Mouse (Mus musculus) hindbrain, postnatal 0 days (tissue): Measurements from ENCODE around the gene Slamf9. TPM values are rescaled to one million over a fixed set of nuclear protein-coding genes. Genes with fewer than 3 reads are reported as not detected.

Experiments used
- ATAC-seq: fragments of 200-750 bp; cut with Nextera tagmentation; 2 replicates; pipeline ENCODE4 v1.8.0; 2017; ENCODE audit warnings: mild to moderate bottlenecking, moderate TSS enrichment, moderate library complexity
- DNase-seq: peaks from one replicate; pipeline ENCODE4 v3.0.0-alpha.2; 2015; ENCODE audit warnings: low spot score
- H3K27ac ChIP-seq: fragments of 300-500 bp; sonication (generic); 2 replicates; pipeline ENCODE4 v1.5.1; 2014; ENCODE audit warnings: mild to moderate bottlenecking
- H3K27me3 ChIP-seq: fragments of 300-500 bp; sonication (generic); 2 replicates; pipeline ENCODE4 v1.6.1; 2014; ENCODE audit warnings: low read length, mixed read lengths; ENCODE audit not compliant: insufficient read depth
- H3K36me3 ChIP-seq: fragments of 300-500 bp; sonication (generic); 2 replicates; pipeline ENCODE4 v1.6.1; 2014; ENCODE audit warnings: low read length, mixed read lengths; ENCODE audit not compliant: insufficient read depth
- H3K4me1 ChIP-seq: fragments of 300-500 bp; sonication (generic); 2 replicates; pipeline ENCODE4 v1.6.1; 2014; ENCODE audit warnings: antibody characterized with exemption, low read length, mixed read lengths; ENCODE audit not compliant: insufficient read depth
- H3K4me2 ChIP-seq: fragments of 300-500 bp; sonication (generic); 2 replicates; pipeline ENCODE4 v1.6.1; 2014; ENCODE audit warnings: low read depth, mild to moderate bottlenecking, low read length, moderate library complexity, mixed read lengths
- H3K4me3 ChIP-seq: fragments of 300-500 bp; sonication (generic); 2 replicates; pipeline ENCODE4 v1.5.1; 2014; ENCODE audit warnings: low read length
- H3K9ac ChIP-seq: fragments of 300-500 bp; sonication (generic); replicated peaks from 2 replicates; pipeline ENCODE4 v1.6.1; 2014; ENCODE audit warnings: mild to moderate bottlenecking, low read length, moderate library complexity, mixed read lengths
- H3K9me3 ChIP-seq: fragments of 300-500 bp; sonication (generic); 2 replicates; pipeline ENCODE4 v1.6.1; 2016; ENCODE audit warnings: low read length, mixed read lengths
- CTCF ChIP-seq: IDR thresholded peaks from 2 replicates; pipeline ENCODE4 v1.5.1; 2016; ENCODE audit warnings: antibody characterized with exemption, control low read depth, low read depth
- WGBS: fragments of 180-500 bp; shearing (Covaris S2); extraction: QIAGEN DNeasy Blood & Tissue Kit; methylation state at CpG from one replicate; pipeline ENCODE4 v1.1.7; 2014; 5-methylcytosine and 5-hydroxymethylcytosine counted together
- polyA plus RNA-seq: library from polyadenylated mRNA; unstranded; fragments of >200 nt; fragmentation: Nextera tagmentation; extraction: Ambion mirVana; gene quantifications from 2 replicates; pipeline ENCODE4 v1.2.1, GENCODE M21; 2015
- total RNA-seq: library from RNA; depleted of rRNA; stranded (reverse); fragments of >200 nt; gene quantifications from 2 replicates; pipeline ENCODE4 v1.2.3, GENCODE M21; 2014

Slamf9 gene
- total and polyA plus RNA-seq, 2 experiments from 2014 or later = 0.39 TPM; not detected in 1

GRCm38 (mm10) chr1:172497428-172497827, 22.3 kb downstream of the Slamf9 start:
- WGBS = 86% methylated on average over 10 of the region's 10 CpGs
- Histone ChIP-seq H3K4me3 (no peak overlapping the region), H3K4me2 (no peak overlapping the region), H3K27me3 (no peaks in the 10 kb centered on the region), H3K27ac (no peak overlapping the region), H3K36me3 (peaks cover 17% of the 10 kb centered on the region), H3K9ac (no peak overlapping the region), H3K9me3 (no peaks in the 10 kb centered on the region), H3K4me1 (peaks cover under 1% of the 10 kb centered on the region)
- ATAC-seq = no peak
- no peak for TF ChIP-seq CTCF
- DNase-seq = no peak

GRCm38 (mm10) chr1:172499765-172500441, 24.7 kb downstream of the Slamf9 start, which contains the start of gene Tagln2:
Gene Tagln2, plus strand, starts transcription at chr1:172500047.
- H3K27me3 ChIP-seq = no peaks in the 10 kb centered on the region
- no peak; the same call in 1 of the 2 replicates for TF ChIP-seq CTCF
- peak within 1 kb of the TSS; percentile 41 for H3K4me3 ChIP-seq
- 3% methylated on average over 30 of the region's 30 CpGs for whole genome bisulfite sequencing
- peak; percentile 44; the same call in 1 of the 2 replicates for ATAC-seq
- H3K9ac ChIP-seq = peak within 1 kb of the TSS; percentile 44
- no peaks in the 10 kb centered on the region for H3K9me3 ChIP-seq
- H3K4me2 ChIP-seq = peak within 1 kb of the TSS; percentile 55
- H3K27ac ChIP-seq = peak within 1 kb of the TSS; percentile 32; the same call in 1 of the 2 replicates
- peaks cover 17% of the 10 kb centered on the region for H3K36me3 ChIP-seq
- peaks cover 9% of the 10 kb centered on the region for H3K4me1 ChIP-seq
- peak; percentile 59 for DNase-seq

- ATAC-seq (0 out of 2 replicates have a peak, but pooled peaks have one; percentile 0), DNase-seq (peak; percentile 32)
- Histone ChIP-seq H3K36me3 (peaks cover 17% of the 10 kb centered on the region), H3K27me3 (no peaks in the 10 kb centered on the region), H3K4me1 (peaks cover 9% of the 10 kb centered on the region), H3K4me2 (peak overlapping the region; percentile 55), H3K9me3 (no peaks in the 10 kb centered on the region), H3K9ac (peak overlapping the region; percentile 44), H3K27ac (peak overlapping the region; percentile 32; the same call in 1 of the 2 replicates), H3K4me3 (peak overlapping the region; percentile 41)
- no peak for TF ChIP-seq CTCF
- WGBS = 3% methylated on average over 55 of the region's 56 CpGs
Measured at GRCm38 (mm10) chr1:172500451-172501370, 25.6 kb downstream of the Slamf9 start.

- no peak for TF ChIP-seq CTCF
- Histone ChIP-seq H3K36me3 (peaks cover 8% of the 10 kb centered on the region), H3K4me1 (peaks cover 9% of the 10 kb centered on the region), H3K27ac (0 out of 2 replicates have a peak overlapping the region, but pooled peaks have one; percentile 32), H3K9me3 (no peaks in the 10 kb centered on the region), H3K27me3 (no peaks in the 10 kb centered on the region), H3K4me2 (peak overlapping the region; percentile 55), H3K4me3 (peak overlapping the region; percentile 41), H3K9ac (no peak overlapping the region)
- DNase-seq (no peak), ATAC-seq (peak; percentile 7; the same call in 1 of the 2 replicates)
- 29% methylated on average over 13 of the region's 13 CpGs for WGBS
Measured at GRCm38 (mm10) chr1:172501371-172502144, 26.4 kb downstream of the Slamf9 start.

GRCm38 (mm10) chr1:172502145-172503110, 27.3 kb downstream of the Slamf9 start:
- Histone ChIP-seq H3K9me3 (no peaks in the 10 kb centered on the region), H3K27ac (peak overlapping the region; percentile 56; the same call in 1 of the 2 replicates), H3K36me3 (peaks cover under 1% of the 10 kb centered on the region; the same call in 1 of the 2 replicates), H3K27me3 (no peaks in the 10 kb centered on the region), H3K9ac (no peak overlapping the region), H3K4me3 (0 out of 2 replicates have a peak overlapping the region, but pooled peaks have one; percentile 41), H3K4me2 (peak overlapping the region; percentile 55), H3K4me1 (peaks cover 9% of the 10 kb centered on the region)
- no peak for DNase-seq
- WGBS = 35% methylated on average over 13 of the region's 13 CpGs
- peak; percentile 30; the same call in 1 of the 2 replicates for ATAC-seq
- TF ChIP-seq CTCF = no peak
